Mouse (Mus musculus) MEL (cell line): ENCODE measurements around the gene Scn1a.

Source experiments
- CHD2 ChIP-seq: IDR thresholded peaks from 2 replicates; pipeline ENCODE4 v1.6.1; 2011; ENCODE audit warnings: low read length, improper control_type of control experiment
- CTCF ChIP-seq, 3 experiments: IDR thresholded peaks in 2 of 3; conservative IDR thresholded peaks in 1 of 3; 2 replicates each; pipeline ENCODE4 v1.5.1; 2011 to 2012; ENCODE audit warnings: low read length in 3 of 3, low read depth in 2 of 3, mild to moderate bottlenecking in 2 of 3, improper control_type of control experiment in 1 of 3, inconsistent platforms in 1 of 3, mixed read lengths in 1 of 3, moderate library complexity in 1 of 3; ENCODE audit not compliant: control insufficient read depth in 1 of 3, insufficient read depth in 1 of 3, poor library complexity in 1 of 3, severe bottlenecking in 1 of 3
- EP300 ChIP-seq, 2 experiments: IDR thresholded peaks; 2 replicates each; pipeline ENCODE4 v1.6.1; 2011; ENCODE audit warnings: improper control_type of control experiment in 2 of 2, low read length in 2 of 2, low read depth in 1 of 2, mild to moderate bottlenecking in 1 of 2
- GATA1 ChIP-seq: IDR thresholded peaks from 2 replicates; pipeline ENCODE4 v1.6.1; 2011; ENCODE audit warnings: low read depth, low read length, improper control_type of control experiment
- KAT2A ChIP-seq: conservative IDR thresholded peaks from 2 replicates; pipeline ENCODE4 v1.6.1; 2012; ENCODE audit warnings: low read depth, low read length, improper control_type of control experiment, inconsistent platforms
- MAX ChIP-seq: IDR thresholded peaks from 2 replicates; pipeline ENCODE4 v1.6.1; 2011; ENCODE audit warnings: low read length, improper control_type of control experiment
- MXI1 ChIP-seq: IDR thresholded peaks from 2 replicates; pipeline ENCODE4 v1.6.1; 2011; ENCODE audit warnings: mild to moderate bottlenecking, low read depth, low read length, improper control_type of control experiment
- POLR2A ChIP-seq, 2 experiments: IDR thresholded peaks; 2 replicates each; pipeline ENCODE4 v1.6.1; 2011 to 2012; ENCODE audit warnings: low read length in 2 of 2, mild to moderate bottlenecking in 2 of 2, control low read depth in 1 of 2, improper control_type of control experiment in 1 of 2, low read depth in 1 of 2, moderate library complexity in 1 of 2; ENCODE audit not compliant: control insufficient read depth in 1 of 2, insufficient read depth in 1 of 2, poor library complexity in 1 of 2
- RCOR1 ChIP-seq: IDR thresholded peaks from 2 replicates; pipeline ENCODE4 v1.6.1; 2012; ENCODE audit warnings: low read depth, mild to moderate bottlenecking, inconsistent platforms, low read length, improper control_type of control experiment
- USF1 ChIP-seq: IDR thresholded peaks from 2 replicates; pipeline ENCODE4 v1.6.1; 2014; ENCODE audit warnings: low read depth, mild to moderate bottlenecking, inconsistent platforms, low read length, improper control_type of control experiment, moderate library complexity
- USF2 ChIP-seq, 2 experiments: IDR thresholded peaks; 2 replicates each; pipeline ENCODE4 v1.6.1; 2011 to 2012; ENCODE audit warnings: improper control_type of control experiment in 2 of 2, low read length in 2 of 2, borderline replicate concordance in 1 of 2, inconsistent platforms in 1 of 2, low read depth in 1 of 2, mild to moderate bottlenecking in 1 of 2; ENCODE audit not compliant: insufficient read depth in 1 of 2

GRCm38 (mm10) chr2:66473181-66473822 is 32.7 kb upstream of the Scn1a start:
- TF ChIP-seq GATA1 (no peak), EP300 (IDR thresholded peaks at IDR 0.05; ENCODE audit: low read depth in 1 of 2, low read length in 2 of 2) (no peak), POLR2A (IDR thresholded peaks at IDR 0.05; ENCODE audit: control insufficient read depth in 1 of 2, insufficient read depth in 1 of 2, low read depth in 1 of 2, low read length in 2 of 2, poor library complexity in 1 of 2) (no peak), KAT2A (no peak), USF1 (no peak), CTCF (IDR thresholded peaks at IDR 0.05 in 2 of 3, conservative IDR thresholded peaks at IDR 0.05 in 1 of 3; ENCODE audit: control insufficient read depth in 1 of 3, insufficient read depth in 1 of 3, low read depth in 2 of 3, low read length in 3 of 3, poor library complexity in 1 of 3, severe bottlenecking in 1 of 3) (no peak; a peak in 1 of 6 replicates), MAX (no peak), MXI1 (no peak), USF2 (IDR thresholded peaks at IDR 0.05; ENCODE audit: borderline replicate concordance in 1 of 2, insufficient read depth in 1 of 2, low read depth in 1 of 2, low read length in 2 of 2) (no peak), CHD2 (no peak), RCOR1 (no peak)
